Mouse (Mus musculus): ENCODE results near the gene Zzz3. TPM values are rescaled to one million over a fixed set of nuclear protein-coding genes. Genes with fewer than 3 reads are reported as not detected.

Zzz3 gene
- total RNA-seq, 2 experiments from 2014 or later = 29.3 to 30.8 TPM

GRCm38 (mm10) chr3:152460802-152461201 is 65.5 kb downstream of the Zzz3 start:
- DNase-seq (ENCODE audit: low spot score in 2 of 2) = no peak

DNA sequence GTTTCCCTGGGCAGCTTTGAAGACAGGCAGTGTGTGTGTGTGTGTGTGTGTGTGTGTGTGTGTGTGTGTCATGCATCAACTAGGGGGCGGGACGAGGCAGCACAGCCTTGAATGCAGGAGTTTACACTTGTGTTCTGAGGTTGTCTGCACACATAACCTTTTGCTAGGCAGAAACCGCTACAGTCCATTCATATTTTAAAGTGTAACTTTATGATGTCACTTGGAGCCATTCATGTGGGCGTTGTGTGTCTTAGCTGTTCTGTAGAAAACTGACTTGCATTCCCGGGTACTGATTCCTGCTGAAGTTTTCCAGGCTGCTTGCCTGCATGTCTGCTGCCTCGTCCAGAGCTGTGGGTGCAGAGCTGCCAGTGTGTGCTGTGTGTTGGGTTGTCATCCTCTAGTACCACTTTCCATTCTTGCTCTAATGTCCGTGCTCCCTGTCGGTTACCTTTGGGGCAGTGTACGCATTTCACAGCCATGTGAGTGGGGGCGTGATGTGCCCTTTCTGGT is 66.8 kb downstream of the Zzz3 start:
- peak in 1 of 2 experiments; percentile 52 for DNase-seq (ENCODE audit: low spot score in 2 of 2)
- intact Hi-C loops (cut with DNase I) = no loop called here

More at GRCm38 (mm10) chr3:152460802-152461201, 65.5 kb downstream of the Zzz3 start:
- intact Hi-C loops (cut with DNase I) = no loop called here

- no peak for DNase-seq (ENCODE audit: low spot score in 2 of 2)
- intact Hi-C loops (cut with DNase I) = no loop called here
Measured at GRCm38 (mm10) chr3:152462900-152463299, 67.6 kb downstream of the Zzz3 start.

DNA sequence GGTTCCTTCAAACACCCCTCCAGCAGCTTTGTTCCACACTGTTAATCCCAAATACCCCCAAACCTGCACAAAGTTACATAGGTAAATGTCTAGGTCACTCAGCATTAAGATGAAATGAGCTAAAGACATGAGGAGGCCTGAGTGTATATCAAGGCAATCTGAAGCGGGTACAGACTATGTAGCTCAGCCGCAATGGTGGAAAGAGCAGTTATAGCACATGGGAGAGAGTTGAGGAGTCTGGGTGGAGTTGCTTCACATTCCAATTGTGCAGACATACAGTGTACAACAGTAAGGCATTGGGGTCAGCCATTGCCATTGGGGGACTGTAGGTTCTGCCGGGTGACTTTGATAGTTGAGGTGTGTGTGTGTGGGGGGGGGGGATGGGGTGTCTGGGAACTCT is 69.2 kb downstream of the Zzz3 start:
- intact Hi-C loops (cut with DNase I) = no loop called here
- DNase-seq (ENCODE audit: low spot score in 2 of 2) = no peak

- intact Hi-C loops (cut with DNase I) = no loop called here
- DNase-seq (ENCODE audit: low spot score in 2 of 2) = no peak
Measured at GRCm38 (mm10) chr3:152465338-152465737, 70.1 kb downstream of the Zzz3 start.

DNA sequence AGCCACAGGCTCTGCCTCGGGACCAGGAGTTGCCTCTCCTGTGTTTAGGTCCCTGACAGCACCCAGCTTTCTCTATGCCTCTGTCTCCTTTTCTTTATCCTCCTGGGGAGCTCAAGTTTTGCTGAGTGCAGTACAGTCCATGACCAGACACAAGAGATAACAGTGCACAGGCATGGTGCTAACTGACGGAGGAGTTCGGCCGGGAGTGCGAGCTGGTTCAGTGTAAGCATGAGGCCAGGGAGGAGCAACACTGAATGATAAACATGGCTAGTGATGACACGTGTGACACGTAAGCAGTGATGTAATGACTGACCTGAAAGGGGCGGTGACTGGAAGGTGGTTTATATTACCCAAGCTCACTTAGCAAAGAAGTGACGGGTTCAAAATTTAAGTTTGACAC is 71.6 kb downstream of the Zzz3 start:
- intact Hi-C loops (cut with DNase I) = no loop called here
- DNase-seq (ENCODE audit: low spot score in 2 of 2) = no peak

DNA sequence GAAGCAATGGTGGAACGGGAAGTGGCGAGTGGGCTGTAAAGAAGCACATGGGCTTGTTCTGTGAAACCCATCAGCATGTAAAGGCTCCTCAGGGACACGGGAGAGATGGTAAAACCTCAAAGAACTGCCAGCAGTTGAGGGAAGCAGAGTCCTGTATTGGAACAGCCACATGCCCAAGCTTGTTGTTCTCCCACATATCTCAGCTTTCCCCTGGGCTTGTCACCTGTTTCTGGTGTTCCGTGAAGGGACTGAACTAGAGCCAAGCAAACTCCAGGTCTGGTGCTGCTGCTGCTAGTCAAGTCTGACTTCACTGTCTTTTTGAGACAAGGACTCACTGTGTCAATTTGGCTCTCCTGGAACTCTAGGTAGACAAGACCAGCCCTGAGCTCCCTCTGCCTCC is 72.0 kb downstream of the Zzz3 start:
- intact Hi-C loops (cut with DNase I) = no loop called here
- no peak for DNase-seq (ENCODE audit: low spot score in 2 of 2)

DNA sequence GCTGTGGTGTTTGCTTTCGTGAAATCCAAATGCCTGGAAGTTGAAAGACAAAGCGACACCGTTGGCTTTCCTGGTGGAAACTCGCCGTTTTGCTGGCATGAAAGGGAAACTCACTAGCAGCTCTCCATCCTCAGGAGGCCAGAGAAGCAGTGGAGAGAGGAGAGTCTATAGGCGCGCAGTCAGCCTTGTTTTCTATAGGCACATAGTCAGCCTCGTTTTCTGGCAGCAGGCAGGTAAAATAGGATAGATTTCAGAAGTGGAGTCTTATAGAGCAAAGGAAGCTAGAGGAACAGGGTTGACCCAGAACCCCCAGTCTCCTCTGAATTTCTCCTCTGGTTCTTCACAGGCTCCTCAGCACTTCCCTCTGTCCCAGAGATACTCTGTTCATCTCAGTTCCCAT is 72.8 kb downstream of the Zzz3 start:
- DNase-seq (ENCODE audit: low spot score in 2 of 2) = no peak
- intact Hi-C loops (cut with DNase I) = no loop called here

DNA sequence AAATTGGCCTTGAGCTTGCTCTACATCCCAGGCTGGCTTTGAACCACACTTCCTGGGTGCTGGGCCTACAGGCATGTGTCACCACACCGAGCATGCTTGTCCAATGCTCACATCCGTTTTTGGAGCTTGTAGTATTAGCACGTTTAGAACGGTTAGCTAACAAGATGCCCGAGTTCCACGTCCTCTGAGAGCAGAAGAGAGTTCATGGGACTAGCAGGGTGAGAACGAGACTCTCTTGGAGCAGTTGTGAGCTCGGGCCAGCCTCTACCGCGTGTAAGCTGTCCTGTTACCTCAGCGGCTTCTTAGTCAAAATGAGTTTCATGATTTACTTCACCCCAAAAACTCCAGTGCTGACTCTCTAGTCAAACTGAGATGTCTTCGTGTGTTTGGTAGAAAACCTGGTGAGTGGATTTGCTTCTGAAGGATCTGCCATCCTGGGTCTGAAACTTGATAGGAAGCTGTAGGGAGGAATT is 73.3 kb downstream of the Zzz3 start:
- intact Hi-C loops (cut with DNase I) = no loop called here
- no peak for DNase-seq (ENCODE audit: low spot score in 2 of 2)

DNA sequence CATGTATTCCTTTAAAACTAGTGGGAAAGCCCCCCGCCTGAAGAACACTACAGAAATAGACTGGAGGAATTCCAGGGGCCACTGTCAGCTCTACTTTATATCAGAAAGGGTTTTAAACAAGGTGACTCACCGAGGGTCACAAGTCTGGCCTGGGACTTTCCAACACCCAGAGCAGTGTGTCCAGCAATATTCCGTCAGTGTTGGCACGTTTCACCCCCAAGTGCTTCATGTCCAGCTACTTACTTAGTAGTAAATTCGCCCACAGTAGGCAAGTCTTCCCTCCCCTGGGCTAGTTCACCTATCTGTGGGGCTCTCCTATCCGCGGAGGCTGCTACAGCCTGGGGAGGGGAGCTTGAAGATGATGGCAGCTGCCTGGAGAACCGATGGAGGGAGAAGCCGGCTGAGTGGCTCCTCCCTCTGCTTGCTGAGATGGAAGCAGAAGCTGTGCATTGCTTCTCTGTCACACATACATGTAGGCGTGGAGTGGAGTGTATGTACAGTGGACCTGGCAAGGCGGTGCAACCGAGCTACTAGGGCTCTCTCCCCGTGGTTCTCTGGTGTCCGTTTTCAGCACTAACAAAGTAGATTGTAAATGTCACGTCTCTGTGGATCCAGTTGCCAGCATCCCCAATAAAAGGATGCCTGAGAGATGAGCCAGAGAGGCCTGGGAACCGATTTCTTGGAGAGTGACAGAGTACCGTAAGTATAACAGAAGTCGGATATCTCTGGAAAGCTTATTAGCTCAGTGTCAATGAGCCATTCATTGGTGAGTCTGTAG is 74.3 kb downstream of the Zzz3 start:
- intact Hi-C loops (cut with DNase I) = loop anchor here (5.0 kb wide), 1 partner anchor 278 kb away; no protein-coding TSS in a partner anchor
- DNase-seq (ENCODE audit: low spot score in 2 of 2) = no peak

- no peak for DNase-seq (ENCODE audit: low spot score in 2 of 2)
- intact Hi-C loops (cut with DNase I) = loop anchor here (5.0 kb wide), 1 partner anchor 277 kb away; no protein-coding TSS in a partner anchor
Measured at GRCm38 (mm10) chr3:152470347-152470746, 75.1 kb downstream of the Zzz3 start.

GRCm38 (mm10) chr3:152472676-152473075 is 77.4 kb downstream of the Zzz3 start:
- no peak for DNase-seq (ENCODE audit: low spot score in 2 of 2)
- intact Hi-C loops (cut with DNase I) = loop anchor here (5.0 kb wide), 1 partner anchor 275 kb away; no protein-coding TSS in a partner anchor

DNA sequence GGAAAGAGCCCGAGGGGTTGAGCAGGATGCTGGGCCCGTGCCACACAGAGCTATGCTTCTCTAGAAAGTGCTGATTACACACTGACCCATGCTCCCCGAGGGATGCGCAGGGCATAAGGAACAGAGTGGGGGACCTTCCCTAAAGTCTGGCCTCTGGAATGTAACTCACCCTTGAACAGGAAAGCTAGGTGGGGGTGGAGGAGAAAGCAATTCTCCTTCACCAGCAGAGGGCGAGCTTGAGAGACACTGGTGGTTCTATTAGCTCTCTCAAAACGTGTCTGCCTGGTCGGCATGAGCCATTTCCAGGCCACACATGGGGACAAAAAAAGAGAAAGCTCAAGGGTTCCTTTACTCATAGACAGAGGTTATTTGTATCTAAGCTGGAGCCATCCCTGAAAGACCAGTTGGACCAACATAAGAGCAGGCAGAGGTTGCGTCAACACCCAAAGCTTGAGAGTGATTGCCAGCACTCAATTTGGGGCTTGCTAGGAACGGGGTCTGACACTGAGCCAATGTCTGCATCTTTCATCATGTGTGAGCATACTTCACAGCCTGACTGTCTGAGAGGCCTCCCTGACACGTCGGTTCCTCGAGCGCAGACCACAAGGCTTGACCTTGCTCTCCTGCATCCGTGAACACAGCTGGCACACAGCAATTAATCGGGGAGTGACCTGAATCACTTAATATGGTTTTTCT is 79.5 kb downstream of the Zzz3 start:
- peak; percentile 54 to 58 for DNase-seq (ENCODE audit: low spot score in 2 of 2)
- intact Hi-C loops (cut with DNase I) = loop anchor here (5.0 kb wide), 2 partner anchors 77 to 273 kb away; partner anchors contain the start of gene Zzz3

DNA sequence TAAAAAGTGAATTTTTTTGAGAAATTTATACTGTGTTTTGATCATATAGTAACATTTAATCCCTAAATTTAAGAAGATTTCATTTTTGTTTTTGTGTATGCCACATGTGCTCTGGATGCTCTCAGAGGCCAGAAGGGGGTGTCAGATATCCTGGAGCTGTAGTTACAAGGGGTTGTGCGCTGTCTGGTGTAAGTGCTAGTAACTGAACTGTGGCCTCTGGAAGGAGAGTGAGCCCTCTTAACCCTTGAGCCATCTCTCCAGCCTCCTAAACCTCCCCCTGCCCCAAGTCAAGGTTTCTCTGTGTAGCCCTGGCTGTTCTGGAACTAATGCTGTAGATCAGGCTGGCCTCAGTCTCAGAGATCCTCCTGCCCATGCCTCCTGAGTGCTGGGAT is 80.0 kb downstream of the Zzz3 start:
- intact Hi-C loops (cut with DNase I) = loop anchor here (5.0 kb wide), 1 partner anchor 78 kb away; the partner anchor contains the start of gene Zzz3

DNA sequence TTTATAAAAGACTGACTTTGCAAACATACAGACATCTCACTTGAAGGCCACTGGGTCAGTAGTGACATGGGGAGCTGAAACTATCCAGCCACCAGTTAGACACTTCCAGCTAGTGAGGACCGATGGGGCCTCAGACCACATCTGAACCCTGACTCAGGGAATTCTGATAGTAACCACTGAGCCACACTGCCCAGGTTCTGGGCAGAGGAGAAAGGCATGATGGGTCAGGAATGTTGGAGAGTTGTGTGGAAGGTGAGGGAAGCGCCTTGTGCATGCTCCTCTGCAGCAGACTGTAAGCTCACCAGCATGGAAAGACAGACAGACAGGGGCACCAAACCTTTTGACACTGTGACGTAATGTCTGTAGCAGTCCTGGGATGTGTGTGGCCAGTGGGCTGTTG is 80.6 kb downstream of the Zzz3 start:
- intact Hi-C loops (cut with DNase I) = loop anchor here (5.0 kb wide), 1 partner anchor 79 kb away; the partner anchor contains the start of gene Zzz3
- DNase-seq (ENCODE audit: low spot score in 2 of 2) = no peak

More for the DNA sequence above, 80.0 kb downstream of the Zzz3 start:
- DNase-seq (ENCODE audit: low spot score in 2 of 2) = no peak

DNA sequence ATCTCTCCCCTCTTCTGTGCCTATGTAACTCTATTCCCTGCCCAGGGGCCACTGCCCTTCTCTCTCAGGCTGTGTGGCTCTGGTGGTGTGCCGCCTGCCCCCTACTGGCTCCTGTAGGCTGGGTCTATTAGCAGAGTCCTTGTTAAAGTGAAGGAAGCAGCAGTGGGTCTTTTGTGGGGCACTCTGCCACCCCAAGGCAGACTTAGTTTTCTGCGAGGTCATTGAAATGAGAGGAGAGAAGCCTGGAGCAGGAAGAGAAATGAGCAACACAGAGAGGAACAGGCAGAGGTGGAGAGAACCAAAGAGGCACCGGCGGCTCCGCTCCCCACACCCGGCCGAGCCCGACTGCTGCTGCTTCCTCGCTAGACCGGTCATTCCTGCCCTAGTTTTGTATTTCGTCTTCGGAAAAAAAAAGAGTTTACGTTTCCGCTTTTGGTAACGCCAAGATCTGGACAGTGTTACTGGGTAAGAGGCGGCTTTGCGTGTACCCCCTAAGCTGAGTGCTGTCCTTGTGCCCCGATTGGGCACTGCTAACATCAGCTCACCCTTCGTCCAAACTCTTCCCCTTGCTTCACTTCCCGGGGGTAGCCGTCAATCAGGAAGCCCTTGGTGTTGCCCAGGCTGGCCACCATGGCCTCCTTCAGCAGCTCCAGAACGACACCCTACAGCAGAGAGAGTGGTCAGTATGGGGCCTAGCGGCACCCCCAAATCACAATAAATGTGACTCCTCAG is 82.7 kb downstream of the Zzz3 start:
- intact Hi-C loops (cut with DNase I) = loop anchor here (5.0 kb wide), 1 partner anchor 81 kb away; the partner anchor contains the start of gene Zzz3
- peak in 1 of 2 experiments; percentile 43 for DNase-seq (ENCODE audit: low spot score in 2 of 2)

- no peak for DNase-seq (ENCODE audit: low spot score in 2 of 2)
- intact Hi-C loops (cut with DNase I) = loop anchor here (5.0 kb wide), 1 partner anchor 82 kb away; the partner anchor contains the start of gene Zzz3
Measured at GRCm38 (mm10) chr3:152478599-152479435, 83.5 kb downstream of the Zzz3 start.

DNA sequence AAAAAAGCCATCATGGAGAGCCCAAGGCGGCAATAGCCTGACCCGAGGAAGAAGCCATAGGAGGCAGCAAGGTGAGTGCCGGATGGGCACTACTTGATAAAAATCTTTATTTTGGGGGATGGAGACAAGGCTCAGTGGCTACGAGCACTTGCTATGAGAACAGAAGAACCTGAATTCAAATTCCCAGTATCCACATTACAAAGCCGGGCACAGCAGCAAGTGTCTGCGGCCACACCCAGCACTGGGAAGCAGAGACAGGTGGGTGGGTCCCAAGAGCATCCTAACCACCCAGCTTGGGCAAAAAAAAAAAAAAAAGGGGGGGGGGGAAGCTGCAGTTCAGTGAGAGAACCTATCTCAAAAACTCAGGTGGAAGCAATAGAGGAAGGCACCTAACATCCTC is 85.1 kb downstream of the Zzz3 start:
- intact Hi-C loops (cut with DNase I) = no loop called here
- DNase-seq (ENCODE audit: low spot score in 2 of 2) = no peak

Measured in left cerebral cortex, postnatal 14 days (tissue).